Mouse (Mus musculus): ENCODE data around the gene Pdap1.
A peak's percentile ranks its signal among the peaks of the same experiment; 100 is the strongest.
"Not testable (repeated sequence)": the region's sequence is repeated elsewhere in the genome, so short reads cannot be mapped to it uniquely, and the experiment has no call there.

Gene Pdap1

DNA sequence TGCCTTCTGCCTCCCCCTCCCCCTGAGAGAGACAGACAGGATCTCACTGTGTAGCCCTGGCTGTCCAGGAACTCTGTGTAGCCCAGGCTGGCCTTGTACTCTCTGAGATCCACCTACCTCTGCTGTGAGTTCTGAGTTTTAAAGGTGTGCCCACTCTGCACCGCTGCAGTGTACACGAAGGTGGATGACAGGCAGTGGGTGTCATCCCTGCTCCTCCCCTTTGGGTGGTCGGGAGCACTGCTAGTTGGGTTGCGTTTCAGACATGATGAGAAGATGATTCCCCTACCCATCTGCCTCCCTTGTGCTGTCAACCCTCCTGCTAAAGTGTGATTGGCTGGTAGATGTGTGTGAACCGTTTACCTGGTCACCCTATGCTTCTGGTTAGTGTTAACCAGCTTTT lies 21.6 kb downstream of the Pdap1 start:
- DNase-seq (ENCODE audit: low spot score) = no peak

DNA sequence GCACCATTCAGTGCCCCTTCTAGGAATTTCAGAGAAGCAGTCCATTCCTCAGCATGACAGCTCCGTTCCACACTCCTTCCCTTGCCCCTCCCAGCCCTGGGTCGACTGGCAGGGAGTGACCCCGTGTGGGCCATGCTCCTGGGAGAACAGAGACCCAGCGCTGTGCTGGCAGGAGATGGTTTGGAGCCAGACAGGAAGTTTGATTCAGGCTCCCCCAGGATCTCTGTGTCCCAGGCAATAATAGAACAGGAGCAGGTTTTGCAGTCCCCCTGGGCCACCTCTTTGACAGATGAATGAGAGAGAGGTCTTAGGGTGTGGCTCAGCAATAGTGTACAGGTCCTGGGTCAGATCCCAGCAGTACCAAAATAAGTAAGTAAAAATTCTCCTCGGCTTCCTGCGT lies 22.0 kb downstream of the Pdap1 start:
- DNase-seq (ENCODE audit: low spot score) = no peak

DNA sequence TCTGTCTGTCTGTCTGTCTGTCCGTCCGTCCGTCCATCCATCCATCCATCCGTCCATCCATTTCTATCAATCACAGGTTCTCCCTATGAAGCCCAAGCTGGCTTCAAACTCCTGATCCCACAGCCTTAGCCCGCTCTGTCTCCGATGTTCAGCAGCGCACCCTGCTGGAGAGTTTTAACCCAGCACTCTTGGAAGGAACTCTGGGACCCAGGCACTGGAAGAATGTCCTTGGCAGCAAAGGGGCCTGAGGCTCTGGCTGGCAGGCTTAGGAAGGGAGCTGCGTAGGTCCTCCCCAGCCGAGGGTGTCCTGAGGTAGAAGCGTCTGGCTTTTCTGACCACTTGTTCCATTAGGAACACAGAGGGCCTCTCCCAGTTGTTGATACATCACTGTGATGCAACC lies 23.1 kb downstream of the Pdap1 start:
- peak; percentile 39 for DNase-seq (ENCODE audit: low spot score)

DNA sequence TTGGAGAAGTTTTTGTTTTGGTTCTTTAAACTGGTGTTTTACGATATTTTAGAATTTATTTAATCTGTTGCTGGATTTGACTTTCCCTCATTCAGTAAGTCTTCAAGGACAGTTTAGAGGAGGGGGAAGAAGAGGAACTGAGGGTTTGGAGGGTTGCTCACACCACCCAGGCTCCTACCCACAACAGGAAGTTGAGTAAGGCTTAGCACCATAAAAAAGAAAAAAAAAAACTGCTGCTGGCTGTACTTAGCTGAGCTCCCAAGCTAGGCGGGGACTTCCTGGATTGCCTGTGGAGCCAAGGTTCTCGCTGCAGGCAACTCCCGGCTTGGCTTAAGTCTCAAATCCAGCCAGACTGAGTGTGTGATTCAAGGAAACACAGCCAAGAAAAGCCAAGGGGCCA lies 23.7 kb downstream of the Pdap1 start:
- peak; percentile 63 for DNase-seq (ENCODE audit: low spot score)

DNA sequence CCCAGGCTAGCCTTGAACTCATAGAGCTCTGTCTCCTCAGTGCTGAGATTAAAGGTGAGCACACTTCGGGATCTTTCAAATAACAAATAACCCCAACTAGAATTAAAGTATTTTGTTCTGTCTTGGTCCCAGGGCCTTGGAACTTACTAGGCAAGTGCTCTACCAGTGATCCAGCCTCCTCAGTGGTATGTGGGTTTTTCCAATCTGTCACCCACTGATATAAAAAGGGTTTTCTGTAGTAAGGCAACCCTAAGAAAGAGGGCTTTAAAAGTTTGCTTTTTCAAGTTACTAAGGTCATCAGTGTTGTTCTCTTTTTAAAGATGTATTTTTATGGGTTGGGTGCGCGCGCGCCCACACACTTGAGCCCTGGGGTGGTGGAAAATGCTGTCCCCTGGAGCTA lies 24.3 kb downstream of the Pdap1 start:
- no peak for DNase-seq (ENCODE audit: low spot score)

DNA sequence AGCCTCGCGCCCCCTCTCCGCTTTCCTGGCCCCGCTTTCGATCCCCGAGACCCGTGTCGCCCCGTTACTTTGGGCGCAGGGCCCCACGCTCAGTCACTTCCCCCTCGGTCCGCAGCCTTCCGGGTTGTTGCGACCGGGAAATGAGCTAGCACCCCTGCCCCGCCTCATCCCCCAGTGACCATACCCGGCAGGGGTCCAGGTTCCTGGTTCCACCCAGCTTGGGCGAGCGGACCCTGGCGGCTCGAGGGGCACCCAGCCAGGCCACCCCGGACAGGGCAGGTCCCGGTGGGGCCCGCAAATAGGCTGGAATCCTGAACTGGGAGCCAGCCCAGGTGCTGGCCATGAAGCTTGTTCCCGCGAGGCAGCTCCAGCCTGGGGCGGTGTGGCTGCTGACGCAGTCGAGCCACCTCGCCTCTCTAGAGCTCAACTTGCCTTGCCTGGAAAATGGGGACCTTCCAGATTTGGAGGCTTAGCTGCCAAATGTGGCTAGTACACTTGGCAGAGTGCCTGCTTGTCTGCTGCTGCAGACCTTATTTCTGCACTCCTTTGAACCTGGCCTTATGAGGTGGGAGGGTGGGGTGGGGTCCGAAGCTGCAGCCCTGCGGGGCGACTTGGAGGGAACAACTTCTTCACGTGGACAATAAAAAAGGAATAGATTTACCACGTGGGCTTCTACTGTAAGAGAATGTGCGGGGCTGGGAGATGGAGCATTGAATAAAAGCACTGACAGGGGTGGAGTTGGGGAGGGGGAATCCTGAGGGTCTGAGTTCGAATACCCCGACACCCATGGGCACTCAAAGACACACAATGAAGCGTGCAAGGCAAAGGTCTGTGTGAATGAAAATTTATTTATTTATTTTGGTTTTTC lies 25.2 kb downstream of the Pdap1 start:
- DNase-seq (ENCODE audit: low spot score) = peak; percentile 56

DNA sequence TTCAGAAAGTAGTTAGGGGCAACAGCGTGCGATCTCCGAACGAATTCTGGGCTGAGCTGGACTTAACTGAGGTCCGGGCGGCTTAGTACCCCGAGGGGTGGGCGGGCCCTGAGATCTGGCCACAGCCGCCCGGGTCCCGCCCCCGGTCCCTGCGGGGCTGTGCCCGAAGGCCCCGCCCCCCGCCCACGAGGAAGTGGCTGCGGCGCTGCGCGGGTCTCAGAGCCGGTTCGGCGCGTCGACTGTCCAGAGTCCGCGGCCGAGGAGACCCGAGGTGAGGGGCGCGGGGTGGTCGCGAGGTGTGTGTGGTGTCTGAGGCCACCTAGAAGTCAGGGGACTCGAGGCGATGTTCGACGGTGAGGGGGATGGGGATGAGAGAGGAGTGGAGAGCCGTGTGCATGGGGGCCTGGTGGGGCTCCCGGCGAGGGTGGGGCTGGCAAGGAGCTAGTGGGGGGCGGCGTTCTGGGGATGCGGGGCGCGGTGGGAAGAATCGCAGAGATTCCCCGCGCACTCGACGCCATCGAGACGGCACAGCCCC lies 25.9 kb downstream of the Pdap1 start, which contains the start of gene Arpc1b:
Arpc1b (plus strand) TSS at position 145 of the 535 bp plus-strand sequence.
- peak; percentile 50 for DNase-seq (ENCODE audit: low spot score)

DNA sequence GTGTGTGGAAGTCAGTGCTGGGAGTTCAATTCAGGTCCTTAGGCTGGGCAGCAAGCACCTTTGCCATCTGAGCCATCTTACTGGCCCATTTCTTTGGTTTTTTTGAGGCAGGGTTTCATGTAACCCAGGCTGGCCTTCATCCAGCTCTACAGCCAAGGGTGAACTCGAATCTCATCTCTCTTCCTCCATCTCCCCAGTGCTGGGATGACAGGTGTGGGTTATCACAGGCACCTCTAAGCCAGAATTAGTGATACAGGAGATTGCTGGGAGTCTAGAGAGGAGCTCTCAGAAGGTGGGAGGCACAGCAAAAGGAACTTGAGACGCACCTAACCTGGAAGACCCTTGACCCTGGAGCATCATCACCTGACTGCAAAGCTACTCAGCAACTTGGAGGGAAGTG lies 26.6 kb downstream of the Pdap1 start:
- no peak for DNase-seq (ENCODE audit: low spot score)

DNA sequence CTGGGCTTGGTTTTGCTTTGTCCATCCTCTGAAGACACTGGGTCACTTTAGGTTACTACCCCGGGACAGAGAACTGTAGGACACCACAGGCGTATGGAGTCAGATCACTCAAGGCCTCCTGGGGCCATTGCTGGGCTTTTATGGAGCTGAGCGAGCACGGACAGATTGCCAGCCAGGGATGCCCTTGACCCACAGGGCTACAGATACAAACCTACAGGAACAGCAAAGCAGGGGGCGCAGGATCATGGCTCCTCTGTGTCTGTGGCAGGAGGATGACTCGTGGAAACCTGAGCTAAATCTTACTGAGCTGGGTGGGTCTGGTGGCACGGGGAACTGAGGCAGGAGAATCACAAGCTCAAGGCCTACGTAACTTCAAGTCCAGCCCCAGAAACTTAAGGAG lies 27.5 kb downstream of the Pdap1 start:
- no peak for DNase-seq (ENCODE audit: low spot score)

DNA sequence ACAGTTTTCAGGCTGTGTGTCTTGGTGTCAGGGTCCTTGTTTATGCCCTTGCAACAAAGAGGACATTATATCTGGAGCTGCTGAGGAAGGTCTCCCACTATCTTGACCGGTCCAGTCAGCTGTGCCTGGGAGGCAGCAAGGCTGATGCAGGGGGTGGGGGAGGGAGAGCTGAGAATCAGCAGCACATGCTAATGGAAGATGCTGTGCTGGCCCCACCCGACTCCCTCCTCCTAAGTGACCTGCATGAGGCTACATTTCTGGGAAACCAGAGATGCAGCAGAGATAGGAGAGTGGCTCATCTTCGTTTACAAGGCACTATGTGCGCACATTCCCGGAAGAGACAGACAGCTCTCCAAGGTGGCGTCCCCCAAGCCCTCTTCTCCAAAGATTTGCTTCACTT lies 29.6 kb downstream of the Pdap1 start:
- no peak for DNase-seq (ENCODE audit: low spot score)

DNA sequence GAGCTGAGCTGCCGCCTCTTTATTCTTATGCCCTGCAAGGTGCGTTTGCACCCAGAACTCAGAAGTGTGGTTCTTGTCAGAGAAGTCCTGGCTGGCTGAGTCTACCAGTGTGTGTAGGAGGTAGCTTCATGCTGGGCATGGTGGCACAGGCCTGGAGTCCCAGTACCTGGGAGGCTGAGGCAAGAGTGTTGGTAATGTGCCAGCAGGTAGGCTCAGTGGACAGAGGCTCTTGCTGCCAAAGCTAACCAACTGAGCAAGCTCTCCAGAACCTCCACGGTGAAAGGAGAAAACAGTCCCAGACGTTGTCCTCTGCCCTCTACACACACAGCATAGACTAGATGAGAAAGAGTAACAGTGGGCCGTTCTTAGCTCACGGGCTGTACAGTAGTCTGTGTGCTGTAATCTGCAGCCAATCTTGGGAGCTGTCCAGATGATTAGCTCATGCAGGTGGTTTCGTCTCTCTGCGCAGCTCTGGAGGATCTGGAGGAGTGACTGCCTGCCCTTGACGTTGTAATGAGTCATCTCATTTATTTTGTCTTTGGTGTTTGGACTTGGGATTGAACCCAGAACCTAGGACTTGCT lies 34.3 kb downstream of the Pdap1 start:
- DNase-seq (ENCODE audit: low spot score) = no peak

DNA sequence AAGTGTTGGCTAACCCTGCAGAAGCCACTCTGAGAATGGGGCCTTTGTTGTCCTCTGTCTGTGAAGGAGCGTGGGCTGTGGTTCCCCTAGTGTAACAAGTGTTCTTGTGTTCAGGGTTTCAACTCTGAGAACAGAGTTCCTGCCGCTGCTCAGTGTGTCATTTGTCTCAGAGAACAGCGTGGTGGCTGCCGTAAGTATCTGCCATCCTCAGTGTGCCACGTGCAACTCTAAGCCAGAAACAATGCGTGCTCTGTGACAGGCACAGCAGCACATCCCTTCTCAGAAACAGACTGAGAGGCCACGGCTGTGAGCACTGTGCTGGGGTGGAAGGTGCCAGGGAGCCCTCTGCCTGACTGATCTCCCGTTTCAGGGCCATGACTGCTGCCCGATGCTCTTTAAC lies 35.7 kb downstream of the Pdap1 start:
- DNase-seq (ENCODE audit: low spot score) = no peak

DNA sequence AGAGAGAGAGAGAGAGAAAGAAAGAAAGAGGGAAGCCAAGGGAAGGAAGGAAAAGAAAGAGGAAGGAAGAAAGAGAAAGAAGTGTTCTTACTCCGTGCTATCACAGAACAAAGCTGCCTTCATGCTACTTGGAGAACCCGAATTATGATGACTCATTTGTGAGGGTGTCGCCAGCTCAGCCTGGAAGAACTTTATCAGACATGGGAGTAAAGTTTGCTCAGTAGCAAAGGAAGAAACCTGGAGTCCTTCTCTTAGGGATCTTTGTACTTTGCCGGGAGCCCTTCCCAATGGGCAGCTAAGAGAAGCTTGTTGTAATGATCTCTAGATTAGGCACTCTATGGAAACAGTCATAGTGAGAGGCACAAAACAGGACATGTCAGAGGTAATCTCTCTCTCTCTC lies 37.3 kb downstream of the Pdap1 start:
- no peak for DNase-seq (ENCODE audit: low spot score)

DNA sequence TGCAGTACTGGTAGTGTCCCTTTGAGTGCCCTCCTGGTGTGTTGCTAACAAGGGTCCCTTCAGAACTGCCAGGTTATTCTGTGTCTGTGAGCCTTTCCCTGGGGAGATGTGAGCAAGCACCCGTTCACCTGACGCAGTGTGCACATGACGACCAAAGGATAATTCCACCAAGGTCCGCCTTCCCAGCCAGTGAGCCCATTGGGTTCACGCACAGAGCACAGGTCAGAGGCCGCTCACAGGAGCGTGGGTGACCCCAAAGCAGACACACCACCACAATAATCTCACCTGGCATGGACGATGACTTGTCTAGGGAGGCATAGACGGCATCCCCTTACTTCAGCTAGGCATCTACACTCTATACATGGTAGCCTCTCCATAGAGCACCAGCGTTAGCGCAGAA lies 38.6 kb downstream of the Pdap1 start:
- DNase-seq (ENCODE audit: low spot score) = not testable (repeated sequence)

DNA sequence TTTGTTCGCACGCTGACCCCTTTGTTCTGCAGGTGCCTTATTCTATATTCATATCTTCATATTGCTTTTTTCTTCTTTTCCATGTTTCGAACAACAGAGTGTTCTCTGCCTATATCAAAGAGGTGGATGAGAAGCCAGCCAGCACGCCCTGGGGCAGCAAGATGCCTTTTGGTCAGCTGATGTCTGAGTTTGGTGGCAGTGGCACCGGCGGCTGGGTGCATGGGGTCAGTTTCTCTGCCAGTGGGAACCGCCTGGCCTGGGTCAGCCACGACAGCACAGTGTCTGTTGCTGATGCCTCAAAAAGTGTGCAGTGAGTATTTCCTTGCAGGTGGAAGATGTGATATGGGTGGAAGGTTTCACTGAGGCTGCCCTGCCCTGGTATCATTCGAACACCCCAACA lies 39.1 kb downstream of the Pdap1 start:
- no peak for DNase-seq (ENCODE audit: low spot score)

DNA sequence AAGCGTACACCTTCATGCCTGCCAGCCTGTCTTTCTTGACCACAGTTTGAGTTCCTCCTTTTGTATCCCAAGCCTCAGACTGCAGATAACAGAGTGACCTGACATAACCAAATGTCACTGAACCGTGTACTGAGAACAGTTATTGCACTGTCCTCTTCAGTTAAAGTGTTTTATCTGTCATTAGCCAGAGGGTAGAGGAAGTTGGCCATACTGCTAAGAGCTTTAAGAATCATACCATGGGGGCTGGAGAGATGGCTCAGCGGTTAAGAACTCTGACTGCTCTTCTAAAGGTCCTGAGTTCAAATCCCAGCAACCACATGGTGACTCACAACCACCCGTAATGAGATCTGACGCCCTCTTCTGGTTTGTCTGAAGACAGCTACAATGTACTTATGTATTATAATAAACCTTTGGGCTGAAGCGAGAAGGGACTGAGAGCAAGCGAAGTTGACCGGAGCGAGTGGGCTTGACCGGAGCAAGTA lies 41.7 kb downstream of the Pdap1 start:
- no peak for DNase-seq (ENCODE audit: low spot score)

DNA sequence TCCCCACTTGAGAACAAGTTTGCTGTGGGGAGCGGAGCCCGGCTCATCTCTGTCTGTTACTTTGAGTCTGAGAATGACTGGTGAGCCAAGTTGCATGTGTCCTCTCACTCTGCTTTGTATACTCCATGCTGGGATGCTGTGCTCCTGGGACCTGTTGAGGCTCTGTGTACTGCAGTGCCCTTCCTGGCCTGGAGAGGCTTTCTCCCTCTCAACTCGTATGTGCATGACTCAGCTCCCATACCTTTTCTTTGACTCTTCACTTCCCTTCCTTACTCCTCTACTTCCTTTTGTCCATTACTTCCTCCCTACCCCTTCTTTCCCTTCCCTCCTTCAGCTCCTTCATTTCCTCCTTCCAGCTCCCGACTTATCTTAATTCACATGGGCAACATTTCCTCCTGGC lies 43.8 kb downstream of the Pdap1 start:
- DNase-seq (ENCODE audit: low spot score) = no peak

DNA sequence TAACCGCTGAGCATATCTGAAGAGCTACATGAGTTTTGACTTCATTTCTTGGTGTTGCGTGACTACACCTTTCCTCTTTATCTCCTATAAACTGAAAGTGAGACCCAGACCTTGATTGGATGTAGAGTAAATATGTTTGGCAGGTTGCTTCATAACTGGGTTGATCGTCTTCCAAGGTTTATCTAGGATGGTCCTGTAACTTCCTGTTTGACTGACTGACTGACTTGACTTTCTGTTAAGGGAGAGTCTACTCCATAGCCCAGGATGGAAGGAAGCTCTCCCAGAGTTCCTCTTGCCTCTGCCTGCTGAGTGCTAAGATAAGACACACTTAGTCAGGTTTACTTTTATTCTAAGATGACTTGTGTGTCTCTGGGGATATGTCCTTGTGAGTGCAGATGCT lies 50.2 kb downstream of the Pdap1 start:
- no peak for DNase-seq (ENCODE audit: low spot score)

DNA sequence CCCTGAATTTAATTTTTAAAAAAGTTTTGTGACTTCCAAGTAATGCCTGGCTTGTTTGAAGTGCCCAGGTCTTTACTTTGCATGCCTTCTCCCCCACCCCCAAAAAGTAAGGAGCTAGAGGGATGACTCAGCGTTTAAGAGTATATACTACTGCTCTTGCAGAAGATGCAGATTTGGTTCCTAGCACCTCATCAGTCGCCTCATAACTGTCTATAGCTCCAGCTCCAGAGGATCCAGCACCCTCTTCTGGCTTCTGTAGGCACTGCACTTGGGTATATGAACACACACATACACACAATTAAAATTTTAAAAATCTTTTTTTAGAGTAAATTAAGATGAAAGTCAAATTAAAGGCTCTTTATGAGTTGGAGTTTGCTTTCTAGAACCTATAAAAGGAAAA lies 51.9 kb downstream of the Pdap1 start:
- DNase-seq (ENCODE audit: low spot score) = no peak

DNA sequence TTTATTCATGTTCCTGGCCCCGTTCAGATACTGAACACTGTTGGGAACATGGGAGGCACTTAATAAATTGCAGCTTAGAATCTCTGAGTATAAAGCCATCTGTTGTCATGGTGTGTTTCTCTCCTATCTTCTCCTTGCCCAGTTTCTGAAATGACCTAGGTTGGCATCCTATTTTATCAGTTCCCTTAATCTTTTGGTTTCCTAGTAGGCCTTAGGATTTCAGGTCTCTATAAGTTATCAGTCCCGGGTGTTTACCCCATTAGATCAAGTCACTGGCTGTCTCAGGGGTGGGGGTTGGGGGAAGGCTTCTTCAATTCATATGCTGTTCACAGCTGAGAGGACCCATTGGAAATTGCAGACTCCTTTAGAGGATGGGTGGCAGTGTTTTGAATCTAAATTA lies 55.2 kb downstream of the Pdap1 start:
- DNase-seq (ENCODE audit: low spot score) = no peak

DNA sequence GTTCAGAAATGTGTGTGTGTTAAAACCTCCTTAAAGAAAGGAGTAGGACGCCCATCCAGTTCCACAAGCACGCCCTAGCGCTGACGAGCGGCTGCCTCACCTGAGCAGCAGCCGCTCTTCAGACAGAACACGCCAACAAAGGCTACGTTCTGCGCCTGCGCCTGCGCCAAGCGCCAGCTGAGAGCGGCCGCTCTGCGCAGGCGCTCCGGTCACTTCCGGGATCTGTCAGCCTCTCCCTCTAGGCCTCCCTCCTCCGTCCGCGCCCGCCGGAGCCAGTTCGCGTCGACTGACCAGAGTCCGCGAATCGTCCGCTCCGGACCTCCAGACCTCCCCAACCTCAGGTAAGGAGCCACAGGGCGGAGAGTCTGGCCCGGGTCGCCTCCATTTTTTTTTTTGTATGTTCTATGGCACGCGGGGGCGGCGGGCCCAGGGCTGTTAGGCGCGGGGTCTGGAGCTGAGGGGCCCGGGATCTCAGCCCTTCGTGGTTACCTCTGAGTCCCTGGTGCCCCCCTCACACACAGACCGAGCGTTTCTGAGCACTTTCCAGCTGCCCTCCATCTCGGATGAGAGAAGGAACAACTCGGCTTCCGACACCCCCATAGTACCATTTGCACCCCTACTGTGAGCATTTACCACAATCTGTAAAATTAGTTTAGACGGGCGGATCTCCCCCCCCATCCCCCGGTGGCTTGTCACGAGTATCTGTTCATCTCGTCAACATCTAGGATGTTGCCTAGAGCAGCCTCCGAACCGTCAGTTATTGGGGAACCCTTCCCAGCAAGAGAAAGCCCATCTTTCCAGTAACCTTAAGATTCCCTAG lies 56.2 kb downstream of the Pdap1 start, which contains the start of the genes Arpc1a and Kpna7:
Arpc1a (plus strand) TSS at position 199 of the 820 bp plus-strand sequence.
Kpna7 (minus strand) TSS at position 399 of the 820 bp plus-strand sequence.
- DNase-seq (ENCODE audit: low spot score) = peak; percentile 93

DNA sequence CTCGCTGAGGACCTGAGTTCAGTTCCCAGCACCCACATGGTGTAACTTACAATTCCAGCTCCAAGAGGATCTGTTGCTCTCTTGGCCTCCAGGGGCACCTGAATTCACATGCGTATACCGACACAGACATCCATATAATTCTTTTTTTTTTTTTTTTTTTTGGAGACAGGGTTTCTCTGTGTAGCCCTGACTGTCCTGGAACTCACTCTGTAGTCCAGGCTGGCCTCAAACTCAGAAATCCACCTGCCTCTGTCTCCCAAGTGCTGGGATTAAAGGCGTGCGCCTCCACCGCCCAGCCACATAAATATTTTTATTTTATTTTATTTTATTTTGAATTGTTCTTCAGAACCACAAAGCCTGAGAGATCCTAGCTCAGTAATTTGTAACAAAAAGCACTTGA lies 56.8 kb downstream of the Pdap1 start:
- not testable (repeated sequence) for DNase-seq (ENCODE audit: low spot score)
